Mouse (Mus musculus) embryonic facial prominence, embryonic 15.5 days (tissue): ENCODE results near the gene Ftsj3. TPM values are rescaled to one million over a fixed set of nuclear protein-coding genes. Genes with fewer than 3 reads are reported as not detected.
"Not testable (repeated sequence)": the region's sequence is repeated elsewhere in the genome, so short reads cannot be mapped to it uniquely, and the experiment has no call there.

Experiments used
- ATAC-seq: fragments of 200-750 bp; cut with Nextera tagmentation; 2 replicates; pipeline ENCODE4 v1.8.0; 2017; ENCODE audit warnings: low read depth, moderate TSS enrichment; ENCODE audit not compliant: insufficient number of reproducible peaks, low FRiP score, low TSS enrichment
- H3K27ac ChIP-seq: fragments of 300-500 bp; sonication (generic); replicated peaks from 2 replicates; pipeline ENCODE4 v1.5.1; 2015; ENCODE audit warnings: mild to moderate bottlenecking, inconsistent platforms
- H3K27me3 ChIP-seq: fragments of 300-500 bp; sonication (generic); 2 replicates; pipeline ENCODE4 v1.6.1; 2015; ENCODE audit warnings: inconsistent platforms
- H3K36me3 ChIP-seq: fragments of 300-500 bp; sonication (generic); 2 replicates; pipeline ENCODE4 v1.6.1; 2015; ENCODE audit warnings: mild to moderate bottlenecking, inconsistent platforms
- H3K4me1 ChIP-seq: fragments of 300-500 bp; sonication (generic); 2 replicates; pipeline ENCODE4 v1.6.1; 2015; ENCODE audit warnings: inconsistent platforms
- H3K4me2 ChIP-seq: fragments of 300-500 bp; sonication (generic); replicated peaks from 2 replicates; pipeline ENCODE4 v1.6.1; 2015; ENCODE audit warnings: mild to moderate bottlenecking, inconsistent platforms
- H3K4me3 ChIP-seq: fragments of 300-500 bp; sonication (generic); replicated peaks from 2 replicates; pipeline ENCODE4 v1.5.1; 2015; ENCODE audit warnings: mild to moderate bottlenecking, inconsistent platforms
- H3K9ac ChIP-seq: fragments of 300-500 bp; sonication (generic); 2 replicates; pipeline ENCODE4 v1.6.1; 2015; ENCODE audit warnings: inconsistent platforms
- H3K9me3 ChIP-seq: fragments of 300-500 bp; sonication (generic); replicated peaks from 2 replicates; pipeline ENCODE4 v1.6.1; 2016; ENCODE audit warnings: inconsistent platforms
- WGBS: fragments of 180-500 bp; shearing (Covaris S2); methylation state at CpG from one replicate; pipeline ENCODE4 v1.1.7; 2015; 5-methylcytosine and 5-hydroxymethylcytosine counted together
- polyA plus RNA-seq: library from polyadenylated mRNA; unstranded; fragments of >200 nt; fragmentation: Nextera tagmentation; extraction: Ambion mirVana; gene quantifications from 2 replicates; pipeline ENCODE4 v1.2.1, GENCODE M21; 2015

The Ftsj3 gene
- polyA plus RNA-seq, 1 experiment from 2014 or later, result 54.7 TPM

GRCm38 (mm10) chr11:106201337-106202122 is 54.3 kb downstream of the Ftsj3 start:
- Histone ChIP-seq H3K27me3 (no peaks in the 10 kb centered on the region), H3K4me1 (no peaks in the 10 kb centered on the region), H3K9ac (no peak overlapping the region), H3K9me3 (no peaks in the 10 kb centered on the region), H3K4me3 (no peak overlapping the region), H3K27ac (no peak overlapping the region), H3K4me2 (no peak overlapping the region), H3K36me3 (peaks cover 85% of the 10 kb centered on the region)
- 92% methylated on average over 19 of the region's 19 CpGs for WGBS
- ATAC-seq, result no peak

GRCm38 (mm10) chr11:106200756-106201155 is 55.1 kb downstream of the Ftsj3 start:
- no peak overlapping the region for H3K27ac ChIP-seq
- H3K9ac ChIP-seq, result no peak overlapping the region
- no peak for ATAC-seq
- 71% methylated on average over 6 of the region's 6 CpGs for WGBS
- H3K4me1 ChIP-seq, result no peaks in the 10 kb centered on the region
- H3K4me2 ChIP-seq, result no peak overlapping the region
- no peaks in the 10 kb centered on the region for H3K9me3 ChIP-seq
- H3K27me3 ChIP-seq, result no peaks in the 10 kb centered on the region
- peaks cover 79% of the 10 kb centered on the region for H3K36me3 ChIP-seq
- no peak overlapping the region for H3K4me3 ChIP-seq

- not testable (repeated sequence) for H3K4me1 ChIP-seq, ATAC-seq, H3K27ac ChIP-seq, H3K4me2 ChIP-seq, H3K4me3 ChIP-seq, H3K27me3 ChIP-seq, H3K9me3 ChIP-seq, H3K9ac ChIP-seq
- H3K36me3 ChIP-seq, result peaks cover 72% of the 10 kb centered on the region
- WGBS, result 92% methylated on average over 7 of the region's 7 CpGs
Observed at GRCm38 (mm10) chr11:106199997-106200396, 55.9 kb downstream of the Ftsj3 start.

Other genes starting within 250 kb of the Ftsj3 start
- 0.76 and 0.98 TPM in 2 replicates for gene Kcnh6, start 248.0 kb downstream of the Ftsj3 start, polyA plus RNA-seq
- gene Dcaf7, start 219.2 kb downstream of the Ftsj3 start, polyA plus RNA-seq, result 59.9 and 64.3 TPM in 2 replicates
- 9.2 and 10.1 TPM in 2 replicates for gene Taco1, start 190.0 kb downstream of the Ftsj3 start, polyA plus RNA-seq
- 27.5 and 27.6 TPM in 2 replicates for gene Map3k3, start 171.5 kb downstream of the Ftsj3 start, polyA plus RNA-seq
- gene Gm10840, start 95.2 kb downstream of the Ftsj3 start, polyA plus RNA-seq, result 0.71 TPM in 1 of 2 replicates, not detected in the other
- 250 and 257 TPM in 2 replicates for gene Limd2, start 95.2 kb downstream of the Ftsj3 start, polyA plus RNA-seq
- gene Strada, start 53.9 kb downstream of the Ftsj3 start, polyA plus RNA-seq, result 28.4 and 29.3 TPM in 2 replicates
- gene Ccdc47, start 39.7 kb downstream of the Ftsj3 start, polyA plus RNA-seq, result 88.9 and 91.8 TPM in 2 replicates
- gene Ddx42, start 39.2 kb downstream of the Ftsj3 start, polyA plus RNA-seq, result 71.1 and 77.5 TPM in 2 replicates
- 279 and 291 TPM in 2 replicates for gene Psmc5, start 75 bp upstream of the Ftsj3 start, polyA plus RNA-seq
- 120 TPM in 2 replicates for gene Smarcd2, start 16.9 kb upstream of the Ftsj3 start, polyA plus RNA-seq
- 0.46 and 0.71 TPM in 2 replicates for gene Tcam1, start 20.6 kb upstream of the Ftsj3 start, polyA plus RNA-seq
- not detected in 2 replicates for gene Gh, start 45.8 kb upstream of the Ftsj3 start, polyA plus RNA-seq
- gene Cd79b, start 58.7 kb upstream of the Ftsj3 start, polyA plus RNA-seq, result 2.3 and 3.4 TPM in 2 replicates
- 0.59 and 0.68 TPM in 2 replicates for gene Scn4a, start 97.2 kb upstream of the Ftsj3 start, polyA plus RNA-seq
- 2.9 and 4.7 TPM in 2 replicates for gene Prr29, start 109.4 kb upstream of the Ftsj3 start, polyA plus RNA-seq
- 39.4 and 43.2 TPM in 2 replicates for gene Icam2, start 132.0 kb upstream of the Ftsj3 start, polyA plus RNA-seq
- gene Ern1, start 231.8 kb upstream of the Ftsj3 start, polyA plus RNA-seq, result 6.2 and 6.3 TPM in 2 replicates